Mouse (Mus musculus) cerebral cortex, adult 2 months (tissue): ENCODE measurements around the gene Tnik.

Experiments used
- WGBS: fragments of 180-500 bp; shearing (Covaris S2); methylation state at CpG from one replicate; pipeline ENCODE4 v1.1.7; 2018; 5-methylcytosine and 5-hydroxymethylcytosine counted together

Tnik gene

DNA sequence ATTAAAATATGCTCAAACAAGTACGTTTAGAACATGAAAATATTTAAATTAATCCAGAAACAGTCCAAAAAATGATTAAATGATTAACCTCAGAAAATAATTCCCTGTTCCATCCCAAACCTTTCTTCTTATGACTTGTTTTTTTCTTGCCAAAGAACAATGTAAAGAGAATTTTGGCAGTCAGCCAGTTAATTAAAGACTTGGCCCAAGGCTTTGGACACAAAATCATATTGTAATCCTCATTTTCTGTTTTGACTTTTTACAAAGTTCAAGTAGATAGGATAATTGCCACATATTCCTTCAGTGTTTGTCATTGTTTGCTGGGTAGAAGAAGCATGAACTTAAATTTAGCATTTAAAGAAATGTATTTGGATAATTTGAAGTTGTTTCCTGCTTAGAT lies 353.4 kb downstream of the Tnik start:
- 71% methylated on average over 1 of the region's 1 CpGs for WGBS

DNA sequence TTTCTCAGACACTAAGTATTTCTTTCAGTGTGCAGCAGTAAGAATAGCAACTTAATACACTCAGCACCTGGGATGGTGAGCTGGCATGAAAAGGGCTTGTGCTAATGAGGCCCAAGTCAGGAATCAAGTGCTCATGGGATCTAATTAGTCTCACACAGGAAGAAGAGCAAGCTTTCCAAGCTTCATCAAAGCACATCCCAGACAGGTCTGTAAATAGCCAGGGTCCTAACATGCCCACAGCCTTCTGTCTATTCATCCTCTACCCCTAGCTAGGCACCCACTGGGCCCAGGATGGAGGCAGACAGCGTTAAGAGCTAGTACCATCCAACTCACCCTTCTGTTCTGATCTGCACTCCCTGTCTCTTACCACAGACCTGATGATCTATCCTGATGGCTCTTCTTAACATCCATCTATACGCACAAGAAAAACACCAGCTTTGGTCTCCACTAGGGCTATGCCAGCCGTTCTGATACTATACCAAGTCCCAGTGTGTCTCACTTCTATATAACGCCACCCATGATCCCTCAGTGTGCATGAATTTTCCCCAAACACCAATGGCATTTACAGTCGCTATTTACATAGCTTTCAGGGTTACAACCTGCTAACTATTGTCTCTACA lies 354.1 kb downstream of the Tnik start:
- WGBS = 81% methylated on average over 5 of the region's 5 CpGs

DNA sequence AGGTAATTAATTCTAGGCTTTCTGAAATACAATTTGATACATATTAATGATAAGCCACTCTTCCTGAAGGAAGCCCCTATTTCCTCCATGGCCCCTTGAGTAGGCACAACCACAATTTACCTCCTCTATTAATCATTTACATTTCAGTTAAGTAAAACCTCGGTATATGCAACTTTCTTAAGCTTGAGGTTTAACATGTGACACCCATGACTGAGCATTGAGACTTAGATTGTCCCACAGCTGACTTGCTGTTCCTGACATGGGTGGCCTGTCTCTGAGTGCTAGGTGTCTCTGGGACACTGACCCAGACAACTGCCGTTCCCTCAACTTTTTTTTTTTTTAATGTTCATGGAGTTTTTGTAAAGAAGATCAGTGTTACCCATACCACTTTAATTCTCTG lies 358.8 kb downstream of the Tnik start:
- 84% methylated on average over 2 of the region's 2 CpGs for WGBS

DNA sequence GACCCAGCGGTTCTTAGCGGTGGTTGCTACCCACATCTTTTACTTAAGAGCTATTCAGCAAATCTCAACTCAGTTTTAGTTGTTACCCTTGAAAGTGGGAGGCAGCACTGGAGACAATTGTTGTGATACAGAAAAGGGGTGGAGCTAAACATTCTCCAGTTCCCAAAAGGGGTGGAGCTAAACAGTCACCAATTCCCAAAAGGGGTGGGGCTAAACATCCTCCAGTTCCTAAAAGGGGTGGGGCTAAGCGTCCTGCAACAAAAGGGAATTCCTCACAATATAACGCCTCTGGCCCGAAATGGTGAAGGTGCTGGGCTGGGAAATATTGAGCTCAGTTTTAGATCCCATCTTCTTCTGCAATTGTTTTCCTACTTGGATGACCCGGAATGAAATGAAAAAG lies 363.8 kb downstream of the Tnik start:
- WGBS = 96% methylated on average over 6 of the region's 6 CpGs

DNA sequence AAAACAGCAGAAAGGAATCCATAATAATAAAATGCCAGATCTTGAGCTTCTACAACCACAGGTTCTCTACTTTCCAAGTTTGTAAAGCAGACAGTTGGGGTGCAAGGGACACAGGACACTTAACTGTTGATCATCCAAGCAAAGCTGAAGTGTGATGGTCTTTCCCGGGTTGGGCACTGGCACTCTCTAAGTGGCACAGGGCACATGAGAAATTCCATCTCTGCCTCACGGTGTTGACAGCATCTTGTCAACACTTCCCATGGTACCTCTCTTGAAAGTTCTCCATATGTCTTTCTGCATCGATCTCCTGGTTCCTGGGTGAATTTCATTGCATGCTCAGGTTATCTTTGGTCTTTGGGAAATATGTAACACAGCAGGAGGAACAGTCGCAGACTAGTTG lies 373.8 kb downstream of the Tnik start:
- 87% methylated on average over 4 of the region's 4 CpGs for whole genome bisulfite sequencing

DNA sequence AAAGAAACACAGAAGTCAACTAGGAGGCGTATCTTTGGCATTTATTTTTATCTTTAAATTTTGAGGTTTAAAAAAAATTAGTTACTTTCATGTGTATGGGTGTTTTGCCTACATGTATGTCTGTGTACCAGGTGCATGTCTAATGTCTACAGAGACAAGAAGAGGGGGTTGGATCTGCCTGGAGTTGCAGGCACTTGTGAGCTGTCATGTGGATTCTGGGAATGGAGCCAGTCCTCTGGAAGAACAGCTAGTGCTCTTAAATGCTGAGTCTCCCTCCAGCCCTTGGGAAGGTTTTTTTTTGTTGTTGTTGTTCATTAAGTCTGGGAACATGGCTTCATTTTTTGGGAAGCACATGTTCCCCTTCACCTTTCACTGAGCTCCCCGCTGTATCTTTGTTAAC lies 375.9 kb downstream of the Tnik start:
- 43% methylated on average over 2 of the region's 2 CpGs for WGBS

DNA sequence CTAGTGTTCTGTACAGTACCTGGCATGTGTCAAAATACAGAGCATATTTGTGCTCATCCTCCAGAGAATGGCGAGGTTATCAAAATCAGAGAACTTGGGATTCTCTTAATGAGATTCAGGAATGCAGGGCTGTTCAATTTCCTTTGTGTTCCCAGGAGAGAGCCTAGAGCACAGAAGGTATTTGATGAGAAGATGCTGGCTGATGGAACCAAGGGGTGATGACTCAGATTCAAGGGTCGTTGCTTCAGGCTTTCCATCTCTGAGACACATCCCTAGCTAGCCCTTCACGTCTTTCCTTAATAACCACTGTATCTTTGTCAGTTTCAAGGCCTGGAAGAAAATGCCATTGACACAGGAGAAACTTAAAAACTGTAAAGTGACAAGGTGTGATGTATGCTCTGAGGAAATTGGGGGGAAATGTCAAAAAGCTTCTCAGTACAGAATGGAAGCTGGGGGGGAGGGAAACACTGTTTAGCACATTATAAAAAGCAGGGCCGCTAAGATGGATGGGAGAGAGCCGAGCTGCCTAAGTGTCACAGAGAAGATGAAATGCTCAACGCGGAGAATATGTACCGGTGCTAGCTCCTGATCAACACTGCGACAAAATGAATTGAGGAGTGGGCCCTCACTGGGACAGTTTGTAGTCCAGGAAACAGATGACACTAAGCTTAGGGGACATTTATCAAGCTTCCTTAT lies 380.4 kb downstream of the Tnik start:
- WGBS = 72% methylated on average over 9 of the region's 9 CpGs

DNA sequence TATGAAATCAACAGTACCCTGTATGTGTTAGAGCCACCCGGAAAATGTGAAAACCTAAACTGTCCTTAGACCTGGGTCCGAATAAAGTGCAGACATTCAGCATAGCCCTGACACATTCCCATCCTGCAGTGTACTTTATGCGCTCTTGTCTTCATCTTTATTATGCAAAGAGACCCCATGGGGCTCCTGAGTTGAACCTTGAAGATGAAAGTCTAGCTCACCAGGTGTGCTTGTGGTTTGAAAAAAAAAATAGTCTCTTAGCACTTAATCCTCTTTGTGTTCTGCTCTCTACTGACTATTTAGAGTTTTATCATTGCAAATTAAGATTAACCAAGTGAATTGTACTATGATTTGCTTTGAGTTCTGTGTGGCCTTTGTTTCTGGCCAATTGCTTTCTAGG lies 389.6 kb downstream of the Tnik start:
- WGBS = 73% methylated on average over 3 of the region's 3 CpGs

DNA sequence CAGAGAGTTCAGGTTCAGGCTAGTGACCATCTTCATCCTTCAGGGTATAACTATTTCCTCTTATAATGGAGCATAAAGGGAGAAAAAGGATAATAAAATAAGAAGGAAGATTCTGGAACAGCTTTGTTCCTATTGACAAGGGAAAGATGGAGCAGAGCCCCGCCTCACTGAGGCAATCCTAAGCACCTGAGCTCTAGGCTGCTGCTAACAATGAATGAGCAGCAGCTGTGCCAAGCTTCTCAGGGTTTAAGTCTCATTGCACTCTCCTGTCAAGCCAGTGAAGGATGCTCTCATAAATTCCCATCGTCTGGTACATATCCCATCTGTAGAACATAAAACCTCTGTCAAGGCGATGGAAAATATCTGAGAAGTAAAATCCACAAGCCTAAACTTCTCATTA lies 390.0 kb downstream of the Tnik start:
- 89% methylated on average over 3 of the region's 3 CpGs for WGBS

DNA sequence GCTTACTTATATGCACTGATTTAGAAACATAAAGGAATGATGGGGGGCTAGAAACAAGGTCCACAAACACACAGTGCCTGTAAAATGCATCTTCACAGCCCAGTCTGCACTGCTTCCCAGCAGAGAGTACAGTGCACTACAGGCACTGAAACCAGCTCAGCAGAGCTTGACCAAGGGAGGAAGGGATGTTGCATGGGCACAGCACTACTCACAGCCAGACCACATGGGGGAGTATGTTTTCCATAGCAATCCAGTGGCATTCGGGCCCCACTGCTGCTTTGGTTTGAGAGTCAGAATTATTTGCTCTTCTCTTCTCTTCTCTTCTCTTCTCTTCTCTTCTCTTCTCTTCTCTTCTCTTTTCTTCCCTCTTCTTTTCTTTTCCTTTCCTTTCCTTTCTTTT lies 395.3 kb downstream of the Tnik start:
- 17% methylated on average over 1 of the region's 1 CpGs for WGBS

DNA sequence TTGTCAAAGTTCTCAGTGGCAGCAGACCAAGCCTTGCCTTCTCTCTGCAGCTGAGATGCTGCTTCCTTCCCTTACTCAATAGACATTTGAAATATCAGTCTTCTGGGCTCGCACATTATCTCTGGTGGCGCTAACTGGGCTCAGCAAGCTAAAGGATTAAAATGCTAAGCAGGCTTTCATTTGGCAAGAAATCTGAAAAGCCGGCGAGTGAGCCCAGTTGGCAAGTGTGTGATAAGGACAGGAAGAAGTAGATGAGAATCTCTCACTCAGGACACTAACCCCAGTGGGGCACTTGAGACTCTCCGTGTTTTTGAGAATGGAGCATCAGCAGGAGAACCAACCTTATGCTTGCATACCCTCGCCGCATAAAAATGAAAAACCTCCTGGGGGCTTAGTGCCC lies 417.8 kb downstream of the Tnik start:
- 44% methylated on average over 7 of the region's 7 CpGs for WGBS

DNA sequence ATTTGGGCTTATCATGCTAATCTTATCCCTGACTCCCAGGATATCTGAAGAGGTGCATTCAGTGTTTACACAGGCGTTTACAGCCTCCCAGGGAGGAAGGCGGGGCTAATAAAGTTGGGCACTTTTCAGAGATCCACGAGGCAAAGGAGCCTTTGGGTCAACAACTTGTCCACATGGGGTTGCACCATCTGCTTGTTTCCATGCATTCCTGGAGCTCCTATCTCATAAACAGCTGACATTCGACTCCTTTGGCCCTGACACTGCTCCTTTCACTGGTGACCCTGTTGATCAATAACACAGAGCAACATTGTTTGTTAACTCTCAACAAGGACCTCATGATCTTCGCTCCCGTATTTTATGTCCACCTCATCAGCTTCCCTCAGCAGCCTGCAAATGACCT lies 418.9 kb downstream of the Tnik start:
- 69% methylated on average over 6 of the region's 6 CpGs for WGBS

DNA sequence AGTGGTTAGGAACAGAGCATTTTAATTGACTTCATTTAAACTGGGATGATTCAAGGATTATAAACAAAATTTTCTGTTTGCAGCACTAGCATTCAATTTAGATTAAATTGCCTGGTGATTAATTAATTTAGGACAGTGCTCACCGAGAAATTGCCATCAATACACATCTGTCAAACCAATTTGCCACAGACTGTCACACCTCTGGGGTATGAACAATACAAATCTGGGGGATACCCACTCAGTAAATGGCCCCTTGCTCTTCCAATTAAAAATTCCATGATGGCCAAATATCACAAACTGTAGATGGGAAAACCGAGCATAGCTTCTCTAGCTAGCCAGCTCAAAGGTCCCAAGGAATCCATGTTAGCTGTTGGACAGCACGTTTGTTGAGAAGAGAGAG lies 419.4 kb downstream of the Tnik start:
- WGBS = 82% methylated on average over 3 of the region's 3 CpGs

DNA sequence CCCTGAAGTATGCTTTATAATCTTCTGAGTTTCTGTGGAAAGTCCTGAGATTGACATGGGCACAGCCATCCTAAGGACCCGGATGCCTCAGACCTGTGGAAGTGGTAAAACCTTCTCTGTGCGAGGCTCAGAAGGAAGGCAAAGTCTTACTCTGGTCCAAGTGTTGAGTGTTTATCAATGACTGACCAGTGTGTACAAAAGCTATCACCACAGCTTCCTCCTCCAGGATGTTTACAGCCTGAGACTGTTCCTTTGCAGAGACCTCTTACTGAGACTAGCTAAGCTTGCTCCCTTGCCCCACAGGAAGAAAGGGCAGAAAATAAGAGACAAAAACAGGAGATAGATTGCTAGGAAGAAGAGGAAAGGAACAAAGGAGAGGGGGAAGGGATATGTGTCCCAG lies 422.5 kb downstream of the Tnik start:
- 76% methylated on average over 2 of the region's 2 CpGs for WGBS

DNA sequence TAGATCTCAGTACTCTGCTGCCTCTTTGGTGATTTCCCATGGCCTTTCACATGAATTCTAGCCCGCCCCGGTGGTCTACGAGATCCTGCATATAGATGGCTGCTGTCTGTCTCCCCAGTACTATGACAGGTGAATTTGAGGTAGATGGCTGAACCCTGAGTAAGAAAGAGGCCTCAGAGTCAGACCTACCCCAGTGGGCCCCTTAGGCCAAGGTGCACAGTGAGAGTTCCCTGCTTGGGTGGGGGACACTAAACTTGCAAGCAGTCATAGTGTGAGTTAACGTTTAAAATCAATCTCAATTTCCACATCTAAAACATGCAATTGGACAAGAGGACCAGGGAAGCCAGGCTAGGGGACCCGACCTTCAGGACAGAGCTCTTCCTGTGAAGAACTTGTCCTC lies 431.8 kb downstream of the Tnik start:
- 88% methylated on average over 5 of the region's 5 CpGs for WGBS

DNA sequence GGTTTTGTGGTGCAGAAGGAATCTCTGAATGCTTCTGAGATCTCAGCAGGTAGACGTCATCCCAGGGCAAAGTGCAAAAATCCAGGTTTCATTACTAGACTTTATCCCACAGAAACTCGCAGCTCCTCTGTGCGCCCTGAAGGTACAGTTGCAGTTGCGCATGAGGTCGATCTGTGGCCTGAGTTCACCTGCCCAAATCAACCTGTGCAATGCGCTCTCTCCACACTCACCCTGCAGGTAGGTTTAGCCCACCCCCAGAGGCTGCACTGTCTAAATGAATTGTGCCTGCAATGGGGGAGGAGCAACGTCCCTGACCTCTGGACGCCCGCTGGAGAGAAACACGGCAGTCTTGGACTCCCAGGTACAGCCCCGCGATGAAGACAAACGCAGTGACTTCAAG lies 432.6 kb downstream of the Tnik start:
- WGBS = 86% methylated on average over 13 of the region's 13 CpGs

DNA sequence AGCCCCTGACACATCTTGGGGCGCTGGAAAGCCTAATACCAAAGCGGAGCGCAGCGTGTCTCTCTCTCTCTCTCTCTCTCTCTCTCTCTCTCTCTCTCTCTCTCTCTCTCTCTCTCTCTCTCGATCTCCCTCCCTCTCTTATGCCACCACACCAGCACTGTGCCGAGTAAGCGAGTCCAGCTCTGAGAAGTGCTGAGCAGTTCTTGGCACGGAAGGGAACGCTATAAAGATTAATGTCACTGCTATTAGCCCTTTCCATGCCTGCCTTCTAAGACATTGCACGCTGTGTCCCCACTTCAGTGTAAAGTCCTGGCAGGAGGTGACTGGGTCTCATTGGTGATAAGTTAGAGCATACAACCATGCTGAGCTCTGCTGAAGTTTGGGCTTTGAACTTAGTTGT lies 433.1 kb downstream of the Tnik start:
- 92% methylated on average over 10 of the region's 10 CpGs for WGBS

DNA sequence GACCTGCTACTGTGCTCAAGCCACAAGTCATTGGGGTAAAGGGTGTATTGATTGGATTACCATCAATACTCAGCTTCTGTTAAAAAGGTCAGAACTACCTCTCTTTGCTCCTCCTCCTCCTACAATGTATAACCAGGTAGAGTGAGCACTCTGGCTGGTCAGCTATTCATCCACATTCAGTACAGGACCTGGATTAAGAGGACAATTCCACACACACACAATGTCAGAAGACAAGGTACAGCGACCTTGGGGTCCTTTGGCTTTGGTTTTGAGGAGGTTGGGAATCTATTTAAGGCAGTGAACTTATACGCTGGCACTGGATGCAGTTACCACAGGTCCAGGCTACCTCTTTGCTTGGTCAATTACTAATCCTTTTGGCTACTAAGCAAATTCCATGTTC lies 434.8 kb downstream of the Tnik start, which contains the start of gene Slc2a2:
Gene Slc2a2, plus strand, starts transcription at position 107 of the 400 bp plus-strand sequence.
- WGBS = 91% methylated on average over 2 of the region's 2 CpGs

DNA sequence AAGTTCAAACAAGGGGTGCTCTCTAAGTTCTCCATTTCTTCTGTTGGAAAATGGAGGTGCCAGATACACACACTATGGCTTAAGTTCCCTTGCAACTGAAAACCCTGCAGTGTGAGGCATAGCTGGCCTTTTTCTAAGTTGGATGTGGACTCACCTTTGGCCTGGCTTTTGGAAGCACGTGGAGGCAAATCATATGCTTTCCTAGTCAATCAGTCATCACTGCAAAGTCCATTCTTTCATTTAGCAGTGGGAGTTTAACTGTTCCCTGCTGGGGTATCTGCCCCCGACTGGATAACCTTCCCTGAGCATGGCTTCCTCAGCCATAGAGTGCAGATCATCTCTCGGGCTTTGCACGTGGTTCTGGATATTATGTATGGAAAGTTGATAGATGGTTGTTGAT lies 436.6 kb downstream of the Tnik start:
- WGBS = 80% methylated on average over 4 of the region's 4 CpGs

DNA sequence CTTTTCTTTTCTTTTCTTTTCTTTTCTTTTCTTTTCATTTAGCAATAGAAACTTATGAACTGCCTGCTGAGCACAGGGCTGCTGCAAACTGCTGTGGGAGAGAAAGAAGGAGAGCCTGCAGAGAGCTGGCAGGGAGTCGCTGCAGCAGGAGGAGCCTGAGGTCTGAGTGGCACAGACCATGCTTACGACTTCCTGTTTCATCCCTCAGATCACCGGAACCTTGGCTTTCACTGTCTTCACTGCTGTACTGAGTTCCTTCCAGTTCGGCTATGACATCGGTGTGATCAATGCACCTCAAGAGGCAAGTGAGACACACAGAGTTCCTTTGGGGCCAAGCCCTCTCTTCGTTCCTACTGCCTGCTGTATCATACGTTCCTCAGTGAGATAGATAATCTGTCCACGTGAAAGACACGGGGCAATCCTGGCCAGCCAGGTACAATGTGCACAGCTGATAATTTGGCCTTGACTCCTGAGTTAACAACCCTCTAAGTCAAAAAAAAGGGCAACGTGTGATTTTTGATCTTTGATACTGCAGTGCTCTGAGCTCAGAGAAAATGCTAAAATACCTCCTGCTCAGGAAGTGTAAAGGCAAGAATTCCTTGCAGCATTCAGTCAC lies 442.6 kb downstream of the Tnik start:
- 72% methylated on average over 10 of the region's 10 CpGs for WGBS

DNA sequence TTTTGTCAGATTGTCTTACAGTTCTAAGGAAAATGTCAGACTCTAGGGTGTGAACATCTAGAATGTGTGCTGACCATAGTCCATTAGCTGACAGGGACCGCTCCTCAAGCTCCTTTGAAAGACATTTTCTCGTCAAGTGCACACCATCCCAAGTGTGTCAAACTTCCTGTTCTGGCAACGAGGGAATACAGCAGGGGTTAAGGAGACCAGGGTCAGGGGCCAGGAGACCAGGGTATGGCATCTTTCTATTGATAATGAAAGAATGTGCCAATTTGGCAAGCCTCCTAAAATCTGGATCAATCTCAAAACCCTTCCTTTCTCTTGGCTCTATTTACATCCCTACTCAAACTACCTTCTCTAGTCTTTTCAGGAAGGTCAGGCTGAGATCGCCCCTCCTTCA lies 443.7 kb downstream of the Tnik start:
- WGBS = 84% methylated on average over 4 of the region's 4 CpGs

DNA sequence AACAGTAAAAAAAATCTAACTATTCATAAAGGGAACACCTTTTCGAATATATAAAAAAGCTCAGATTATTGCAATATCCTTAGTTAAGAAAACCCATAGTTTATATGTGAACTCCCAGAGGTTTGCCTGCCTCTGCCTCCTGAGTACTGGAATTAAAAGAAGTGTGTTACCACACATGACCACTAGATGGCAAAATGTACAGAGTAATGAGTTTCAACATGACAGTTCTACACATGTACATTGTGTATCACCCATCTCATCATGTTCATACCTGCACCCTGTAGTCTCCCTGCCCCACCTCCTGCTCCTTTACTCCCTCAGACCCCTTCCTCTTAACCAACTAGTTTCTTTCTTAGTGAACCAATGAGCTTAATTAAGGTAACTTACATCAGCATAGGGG lies 446.7 kb downstream of the Tnik start:
- 76% methylated on average over 1 of the region's 1 CpGs for WGBS

DNA sequence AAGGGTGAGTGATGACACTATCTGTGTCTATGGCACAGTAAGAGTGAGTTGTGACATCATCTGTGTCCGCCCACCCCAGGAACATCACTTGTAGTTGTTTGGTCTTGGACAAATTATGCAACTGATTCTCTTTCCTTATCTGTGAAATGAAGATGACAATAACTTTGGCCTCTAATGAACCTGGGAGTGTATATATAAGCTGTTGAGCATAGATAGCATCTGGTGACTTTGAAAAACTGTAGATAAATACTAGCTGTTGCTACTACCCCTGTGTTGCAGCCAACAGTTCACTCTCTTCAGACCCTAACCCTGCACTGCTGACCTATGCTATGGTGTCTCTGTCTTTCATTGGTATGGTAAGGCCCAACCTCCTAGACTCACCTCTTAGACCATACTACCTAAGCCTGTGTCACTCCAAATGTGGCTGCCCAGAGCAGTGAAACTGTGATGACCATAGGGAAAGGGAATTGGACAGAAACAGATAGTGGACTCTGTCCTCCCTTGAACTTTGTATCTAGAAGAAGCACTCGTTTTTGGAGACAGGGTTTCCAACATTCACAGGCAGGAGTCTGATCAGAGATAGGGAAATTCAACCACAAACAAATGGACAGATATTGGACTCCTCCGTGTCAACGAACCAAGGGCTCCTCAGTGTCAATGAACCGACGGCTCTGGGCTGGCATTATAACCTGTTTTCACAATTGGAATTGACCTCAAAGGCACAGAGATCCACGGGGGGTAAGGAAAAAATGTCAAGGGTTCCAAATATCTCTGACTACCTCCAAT lies 451.1 kb downstream of the Tnik start:
- WGBS = 82% methylated on average over 7 of the region's 7 CpGs
